Mouse (Mus musculus) heart, adult 2 months (tissue): ENCODE data around the gene Arhgef17.

Source experiments
- CTCF ChIP-seq: fragments of 200-600 bp; IDR thresholded peaks from 2 replicates; pipeline ENCODE4 v1.8.1; 2022; ENCODE audit warnings: antibody characterized with exemption, mild to moderate bottlenecking, moderate library complexity
- POLR2A ChIP-seq: fragments of 200-500 bp; IDR thresholded peaks from 2 replicates; pipeline ENCODE4 v1.6.1; 2011; ENCODE audit warnings: mild to moderate bottlenecking, low read depth, low read length, control low read depth; ENCODE audit not compliant: insufficient read depth

- no peak for TF ChIP-seq CTCF
- no peak; the same call in 1 of the 2 replicates for TF ChIP-seq POLR2A
Measured at GRCm38 (mm10) chr7:100930619-100931315, 1.1 kb downstream of the Arhgef17 start.
